Mouse (Mus musculus) midbrain, embryonic 14.5 days (tissue): ENCODE measurements around the gene Zfp574. TPM values are rescaled to one million over a fixed set of nuclear protein-coding genes. Genes with fewer than 3 reads are reported as not detected.

ENCODE experiments used
- ATAC-seq: fragments of 200-750 bp; cut with Nextera tagmentation; 2 replicates; pipeline ENCODE4 v1.8.0; 2017; ENCODE audit warnings: moderate number of reproducible peaks, moderate library complexity; ENCODE audit not compliant: low FRiP score, low TSS enrichment
- DNase-seq: peaks from one replicate; pipeline ENCODE4 v3.0.0-alpha.2; 2015
- H3K27ac ChIP-seq: fragments of 300-500 bp; sonication (generic); replicated peaks from 2 replicates; pipeline ENCODE4 v1.5.1; 2014; ENCODE audit warnings: mild to moderate bottlenecking, low read depth, low read length, moderate library complexity
- H3K27me3 ChIP-seq: fragments of 300-500 bp; sonication (generic); 2 replicates; pipeline ENCODE4 v1.6.1; 2014; ENCODE audit warnings: low read length, control low read depth, mixed read lengths; ENCODE audit not compliant: control insufficient read depth, insufficient read depth
- H3K36me3 ChIP-seq: fragments of 300-500 bp; sonication (generic); 2 replicates; pipeline ENCODE4 v1.6.1; 2014; ENCODE audit warnings: low read length, control low read depth; ENCODE audit not compliant: control insufficient read depth, insufficient read depth
- H3K4me1 ChIP-seq: fragments of 300-500 bp; sonication (generic); 2 replicates; pipeline ENCODE4 v1.6.1; 2014; ENCODE audit warnings: mild to moderate bottlenecking, antibody characterized with exemption, low read length, control low read depth; ENCODE audit not compliant: control insufficient read depth, insufficient read depth
- H3K4me2 ChIP-seq: fragments of 300-500 bp; sonication (generic); 2 replicates; pipeline ENCODE4 v1.6.1; 2014; ENCODE audit warnings: mild to moderate bottlenecking, low read length, moderate library complexity
- H3K4me3 ChIP-seq: fragments of 300-500 bp; sonication (generic); replicated peaks from 2 replicates; pipeline ENCODE4 v1.5.1; 2014; ENCODE audit warnings: low read depth, low read length
- H3K9ac ChIP-seq: fragments of 300-500 bp; sonication (generic); replicated peaks from 2 replicates; pipeline ENCODE4 v1.6.1; 2014; ENCODE audit warnings: mild to moderate bottlenecking, low read length, moderate library complexity
- H3K9me3 ChIP-seq: fragments of 300-500 bp; sonication (generic); 2 replicates; pipeline ENCODE4 v1.6.1; 2016; ENCODE audit warnings: low read length, control low read depth, mixed read lengths; ENCODE audit not compliant: control insufficient read depth
- WGBS: fragments of 180-500 bp; shearing (Covaris S2); extraction: QIAGEN DNeasy Blood & Tissue Kit; methylation state at CpG from one replicate; pipeline ENCODE4 v1.1.7; 2014; 5-methylcytosine and 5-hydroxymethylcytosine counted together
- microRNA-seq: library from miRNA; unstranded; fragments of <30 nt; microRNA quantifications from one replicate; pipeline ENCODE4, GENCODE M21; 2016
- polyA plus RNA-seq: library from polyadenylated mRNA; unstranded; fragments of >200 nt; fragmentation: Nextera tagmentation; extraction: Ambion mirVana; gene quantifications from 2 replicates; pipeline ENCODE4 v1.2.1, GENCODE M21; 2014

Zfp574 gene
- polyA plus RNA-seq, 1 experiment from 2014 or later = 33.0 TPM

GRCm38 (mm10) chr7:25131247-25131646, 58.9 kb downstream of the Zfp574 start:
- no peaks in the 10 kb centered on the region for H3K36me3 ChIP-seq

GRCm38 (mm10) chr7:25132318-25132960, 60.1 kb downstream of the Zfp574 start:
- DNase-seq (no peak), ATAC-seq (no peak)
- Histone ChIP-seq H3K9me3 (peaks cover 3% of the 10 kb centered on the region; the same call in 1 of the 2 replicates), H3K9ac (no peak overlapping the region), H3K27me3 (no peaks in the 10 kb centered on the region; the same call in 1 of the 2 replicates), H3K4me3 (no peak overlapping the region), H3K36me3 (no peaks in the 10 kb centered on the region), H3K4me2 (no peak overlapping the region; the same call in 1 of the 2 replicates), H3K27ac (no peak overlapping the region), H3K4me1 (peaks cover 16% of the 10 kb centered on the region)
- WGBS = 8% methylated on average over 25 of the region's 25 CpGs

More at GRCm38 (mm10) chr7:25131247-25131646, 58.9 kb downstream of the Zfp574 start:
- Histone ChIP-seq H3K27ac (no peak overlapping the region), H3K4me1 (peaks cover 16% of the 10 kb centered on the region), H3K9ac (no peak overlapping the region), H3K4me2 (no peak overlapping the region), H3K9me3 (peaks cover 3% of the 10 kb centered on the region; the same call in 1 of the 2 replicates), H3K4me3 (no peak overlapping the region), H3K27me3 (no peaks in the 10 kb centered on the region; the same call in 1 of the 2 replicates)
- ATAC-seq (no peak), DNase-seq (no peak)
- 94% methylated on average over 11 of the region's 11 CpGs for WGBS

Small RNAs within 50 kb of the gene (microRNA-seq; reads per million reads assigned to microRNA genes)
- 0.59 reads per million for gene Mir6537

Other genes with a start within 250 kb of the Zfp574 start
- 36.2 and 58.3 TPM in 2 replicates for gene Gm9844, start 210.4 kb upstream of the Zfp574 start, polyA plus RNA-seq
- gene Lypd4, start 202.6 kb upstream of the Zfp574 start, polyA plus RNA-seq = not detected in 2 replicates
- gene Dmrtc2, start 202.5 kb upstream of the Zfp574 start, polyA plus RNA-seq = not detected in 2 replicates
- 1,428 and 1,598 TPM in 2 replicates for gene Rps19, start 188.2 kb upstream of the Zfp574 start, polyA plus RNA-seq
- 0.28 TPM in 1 of 2 replicates, not detected in the other for gene Cd79a, start 175.2 kb upstream of the Zfp574 start, polyA plus RNA-seq
- gene Arhgef1, start 169.7 kb upstream of the Zfp574 start, polyA plus RNA-seq = 44.7 and 51.0 TPM in 2 replicates
- gene Gm4881, start 128.1 kb upstream of the Zfp574 start, polyA plus RNA-seq = 5.0 and 6.1 TPM in 2 replicates
- gene Rabac1, start 99.8 kb upstream of the Zfp574 start, polyA plus RNA-seq = 234 and 311 TPM in 2 replicates
- 284 and 337 TPM in 2 replicates for gene Atp1a3, start 66.6 kb upstream of the Zfp574 start, polyA plus RNA-seq
- gene Grik5, start 221 bp upstream of the Zfp574 start, polyA plus RNA-seq = 21.7 and 27.3 TPM in 2 replicates
- 40.6 and 46.7 TPM in 2 replicates for gene Pou2f2, start 107.2 kb downstream of the Zfp574 start, polyA plus RNA-seq
- gene Dedd2, start 148.0 kb downstream of the Zfp574 start, polyA plus RNA-seq = 15.7 and 15.9 TPM in 2 replicates
- gene Zfp526, start 148.9 kb downstream of the Zfp574 start, polyA plus RNA-seq = 2.5 TPM in 2 replicates
- 20.7 and 26.0 TPM in 2 replicates for gene Gsk3a, start 165.3 kb downstream of the Zfp574 start, polyA plus RNA-seq
- gene Erf, start 178.2 kb downstream of the Zfp574 start, polyA plus RNA-seq = 2.2 and 4.8 TPM in 2 replicates
- 47.3 and 52.0 TPM in 2 replicates for gene Cic, start 195.1 kb downstream of the Zfp574 start, polyA plus RNA-seq
- 630 and 836 TPM in 2 replicates for gene Pafah1b3, start 225.4 kb downstream of the Zfp574 start, polyA plus RNA-seq
- gene Prr19, start 228.8 kb downstream of the Zfp574 start, polyA plus RNA-seq = 3.0 and 3.2 TPM in 2 replicates
- 68.6 and 77.8 TPM in 2 replicates for gene Tmem145, start 233.5 kb downstream of the Zfp574 start, polyA plus RNA-seq
- gene Megf8, start 244.6 kb downstream of the Zfp574 start, polyA plus RNA-seq = 21.6 and 23.2 TPM in 2 replicates